Mouse (Mus musculus): Measurements from ENCODE around the gene Ulbp1. TPM values are rescaled to one million over a fixed set of nuclear protein-coding genes. Genes with fewer than 3 reads are reported as not detected.

The Ulbp1 gene
- polyA plus RNA-seq, 1 experiment from 2014 or later, result 0.83 TPM

GRCm38 (mm10) chr10:7391935-7392930 lies 81.2 kb downstream of the Ulbp1 start:
- Histone ChIP-seq H3K4me1 (replicated peaks) (peaks cover 28% of the 10 kb centered on the region), H3K4me2 (peak overlapping the region; percentile 100), H3K9ac (peak overlapping the region; percentile 70), H3K36me3 (no peaks in the 10 kb centered on the region), H3K27me3 (peaks cover 50% of the 10 kb centered on the region), H3K27ac (no peak overlapping the region), H3K9me3 (no peaks in the 10 kb centered on the region), H3K4me3 (peak overlapping the region; percentile 62)
- ATAC-seq (ENCODE audit: low FRiP score), result peak; percentile 55
- under 1% methylated on average over 73 of the region's 73 CpGs for WGBS

DNA sequence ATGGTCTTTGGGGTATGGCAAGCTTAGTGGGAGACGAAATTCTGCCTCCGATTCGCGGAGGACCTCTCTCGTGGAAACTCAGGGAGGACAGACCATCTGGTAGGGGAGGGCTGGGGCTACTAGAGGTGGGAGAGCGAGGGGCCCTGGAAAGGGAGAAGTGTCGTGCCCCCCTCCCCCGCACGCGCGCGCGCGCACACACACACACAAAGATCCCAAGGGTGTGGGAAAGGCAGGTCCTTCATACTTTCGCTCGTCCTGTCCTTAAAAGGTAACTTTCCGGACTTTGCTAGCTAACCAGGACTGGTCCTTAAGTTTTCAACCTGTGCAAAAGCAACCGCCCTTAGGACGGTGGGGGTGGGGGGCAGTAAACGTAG lies 81.9 kb downstream of the Ulbp1 start:
- peaks cover 28% of the 10 kb centered on the region for H3K4me1 ChIP-seq (replicated peaks)
- H3K9me3 ChIP-seq, result no peaks in the 10 kb centered on the region
- H3K27me3 ChIP-seq, result peaks cover 50% of the 10 kb centered on the region
- H3K36me3 ChIP-seq, result no peaks in the 10 kb centered on the region
- ATAC-seq (ENCODE audit: low FRiP score), result peak; percentile 63
- peak overlapping the region; percentile 100 for H3K4me2 ChIP-seq
- peak overlapping the region; percentile 70; the same call in 1 of the 2 replicates for H3K9ac ChIP-seq
- H3K27ac ChIP-seq, result no peak overlapping the region
- peak overlapping the region; percentile 62 for H3K4me3 ChIP-seq
- WGBS, result under 1% methylated on average over 20 of the region's 20 CpGs

GRCm38 (mm10) chr10:7391108-7391507 lies 82.3 kb downstream of the Ulbp1 start:
- Histone ChIP-seq H3K27ac (no peak overlapping the region), H3K9ac (peak overlapping the region; percentile 70), H3K36me3 (no peaks in the 10 kb centered on the region), H3K4me1 (replicated peaks) (peaks cover 28% of the 10 kb centered on the region), H3K4me2 (peak overlapping the region; percentile 100), H3K27me3 (peaks cover 50% of the 10 kb centered on the region), H3K4me3 (peak overlapping the region; percentile 62), H3K9me3 (no peaks in the 10 kb centered on the region)
- under 1% methylated on average over 31 of the region's 31 CpGs for WGBS
- ATAC-seq (ENCODE audit: low FRiP score), result peak; percentile 77

Other genes with a start within 250 kb of the Ulbp1 start
- 23.4 and 23.6 TPM in 2 replicates for gene Lrp11, start 116.2 kb upstream of the Ulbp1 start, polyA plus RNA-seq (2015; fragmentation: Nextera tagmentation; extraction: Ambion mirVana)
- 35.8 and 38.2 TPM in 2 replicates for gene Nup43, start 193.9 kb upstream of the Ulbp1 start, polyA plus RNA-seq (2015; fragmentation: Nextera tagmentation; extraction: Ambion mirVana)
- 166 and 171 TPM in 2 replicates for gene Pcmt1, start 207.5 kb upstream of the Ulbp1 start, polyA plus RNA-seq (2015; fragmentation: Nextera tagmentation; extraction: Ambion mirVana)
- 10.4 and 10.8 TPM in 2 replicates for gene Lats1, start 207.6 kb upstream of the Ulbp1 start, polyA plus RNA-seq (2015; fragmentation: Nextera tagmentation; extraction: Ambion mirVana)

Measured in hindbrain, embryonic 13.5 days (tissue).